Mouse (Mus musculus) frontal cortex, adult 2 months (tissue): ENCODE results near the gene Dok5. TPM values are rescaled to one million over a fixed set of nuclear protein-coding genes. Genes with fewer than 3 reads are reported as not detected.
A peak's percentile ranks its signal among the peaks of the same experiment; 100 is the strongest.

ENCODE experiments used
- DNase-seq, 2 experiments: peaks; one replicate each; pipeline ENCODE4 v3.0.0; 2022; ENCODE audit warnings: low spot score in 1 of 2; ENCODE audit errors: extremely low spot score in 1 of 2
- polyA plus RNA-seq: library from polyadenylated mRNA; depleted of rRNA; stranded (reverse); fragments of >200 nt; gene quantifications from 2 replicates; pipeline ENCODE4 v1.2.3, GENCODE M21; 2012; rRNA removed

Dok5 gene
- polyA plus RNA-seq = 28.9 and 30.2 TPM in 2 replicates

- peak; percentile 83 to 92 for DNase-seq
Observed at GRCm38 (mm10) chr2:170731632-170732561, at the start of gene Dok5. Dok5 (plus strand) TSS chr2:170731807.

GRCm38 (mm10) chr2:170683385-170683784 is 48.2 kb upstream of the Dok5 start:
- no peak for DNase-seq

DNA sequence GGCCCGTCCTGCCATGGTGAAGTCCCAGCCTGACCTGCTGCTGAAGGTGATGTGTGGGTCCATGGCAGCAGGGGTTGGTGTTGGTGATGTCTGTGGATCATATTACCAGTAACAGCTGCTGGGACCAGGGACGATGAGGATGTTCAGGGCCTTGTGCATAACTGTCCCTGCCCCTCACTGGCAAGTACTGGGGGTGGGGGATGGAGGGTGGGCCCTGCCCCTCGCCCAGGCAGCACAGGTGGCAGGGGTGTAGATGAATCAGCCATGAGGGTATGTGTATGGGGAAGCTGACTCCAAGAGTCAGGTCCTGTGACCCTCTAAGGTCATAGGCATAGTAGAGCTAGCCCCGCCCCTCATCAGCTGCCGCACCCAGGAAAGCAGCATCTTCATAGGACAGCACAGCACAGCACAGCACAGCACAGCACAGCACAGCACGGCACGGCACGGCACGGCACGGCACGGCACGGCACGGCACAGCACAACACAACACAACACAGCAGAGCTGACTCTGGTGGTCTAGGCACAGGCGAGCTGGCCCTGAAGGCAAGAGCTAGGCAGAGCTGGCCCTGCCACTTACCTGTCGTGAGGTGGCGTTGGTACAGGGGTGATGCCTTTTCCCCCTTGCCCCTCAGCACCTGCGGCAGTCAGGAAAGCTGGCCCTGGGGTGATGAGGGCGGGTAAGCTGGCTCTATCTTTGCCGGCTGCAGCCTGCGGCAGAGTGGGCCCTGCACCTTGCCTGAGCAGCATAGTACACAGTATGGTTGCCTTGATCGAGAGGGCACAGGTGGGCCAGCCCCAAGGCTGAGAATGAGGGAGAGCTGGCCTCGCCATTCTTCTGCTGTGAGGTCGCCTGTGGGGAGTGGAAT is 36.3 kb upstream of the Dok5 start:
- DNase-seq = no peak

DNA sequence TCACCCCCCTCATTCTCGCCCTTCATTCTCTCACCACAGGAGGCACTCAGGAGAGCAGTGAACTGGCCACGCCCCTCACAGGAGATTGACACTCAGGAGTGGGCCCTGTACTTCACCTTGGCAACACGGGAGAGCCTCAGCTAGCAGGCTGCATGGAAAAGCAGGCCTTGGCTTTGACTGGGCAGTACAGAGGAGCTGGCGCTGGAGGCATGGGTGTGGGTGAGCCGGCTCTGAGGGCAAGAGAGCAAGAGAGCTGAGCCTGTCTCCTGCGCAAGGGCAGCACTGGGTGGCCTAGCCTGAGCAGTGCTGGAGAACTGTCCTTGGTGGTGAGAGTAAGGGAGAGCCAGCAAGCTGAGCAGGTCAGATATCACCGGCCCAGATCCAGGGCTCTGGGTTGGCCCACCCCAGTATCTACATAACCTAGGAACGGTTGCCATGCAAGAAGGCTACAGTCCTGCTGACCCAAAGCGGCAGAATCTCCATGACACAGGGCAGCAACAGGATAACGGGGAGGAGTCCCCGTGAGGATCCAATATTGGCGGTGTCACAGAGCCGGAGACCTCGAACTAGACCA is 35.6 kb upstream of the Dok5 start:
- no peak for DNase-seq

DNA sequence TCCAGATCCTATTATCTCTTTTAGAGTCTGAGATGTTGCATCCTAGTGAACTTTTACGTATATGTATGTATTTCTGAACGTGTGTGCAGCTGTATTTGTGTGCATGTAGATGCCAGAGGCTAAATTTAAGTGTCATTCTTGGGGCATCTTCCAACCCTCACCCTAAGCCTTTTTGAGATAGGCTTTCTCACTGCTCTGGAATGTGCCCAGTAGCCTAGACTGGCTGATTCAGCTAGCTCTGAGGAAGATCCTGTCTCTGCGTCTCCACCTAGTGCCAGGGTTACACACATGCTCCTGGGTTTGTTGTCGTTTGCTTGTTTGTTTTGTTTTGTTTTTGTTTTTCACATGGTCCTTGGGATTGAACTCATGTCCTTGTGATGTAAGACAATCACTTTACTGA is 31.1 kb upstream of the Dok5 start:
- no peak for DNase-seq

DNA sequence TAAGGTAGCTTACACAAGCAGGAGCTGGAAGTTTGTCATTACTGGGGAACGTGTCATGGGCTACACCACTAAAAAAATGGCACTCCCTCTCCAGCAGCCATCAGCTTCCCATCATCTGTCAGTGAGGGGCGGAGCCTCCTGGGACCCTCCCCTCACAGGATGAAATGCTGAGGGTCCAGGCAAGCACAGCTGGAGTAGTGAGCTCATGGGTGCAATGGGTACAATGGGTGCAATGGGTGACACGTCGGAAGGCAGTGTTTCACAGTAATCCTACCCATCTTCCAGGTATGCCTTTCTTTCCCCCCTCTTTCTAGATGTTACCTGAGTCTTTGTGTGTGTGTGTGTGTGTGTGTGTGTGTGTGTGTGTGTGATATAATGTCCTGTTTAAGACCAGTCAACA is 25.1 kb upstream of the Dok5 start:
- no peak for DNase-seq

GRCm38 (mm10) chr2:170707672-170708071 is 23.9 kb upstream of the Dok5 start:
- DNase-seq = no peak

GRCm38 (mm10) chr2:170708901-170709300 is 22.7 kb upstream of the Dok5 start:
- no peak for DNase-seq

DNA sequence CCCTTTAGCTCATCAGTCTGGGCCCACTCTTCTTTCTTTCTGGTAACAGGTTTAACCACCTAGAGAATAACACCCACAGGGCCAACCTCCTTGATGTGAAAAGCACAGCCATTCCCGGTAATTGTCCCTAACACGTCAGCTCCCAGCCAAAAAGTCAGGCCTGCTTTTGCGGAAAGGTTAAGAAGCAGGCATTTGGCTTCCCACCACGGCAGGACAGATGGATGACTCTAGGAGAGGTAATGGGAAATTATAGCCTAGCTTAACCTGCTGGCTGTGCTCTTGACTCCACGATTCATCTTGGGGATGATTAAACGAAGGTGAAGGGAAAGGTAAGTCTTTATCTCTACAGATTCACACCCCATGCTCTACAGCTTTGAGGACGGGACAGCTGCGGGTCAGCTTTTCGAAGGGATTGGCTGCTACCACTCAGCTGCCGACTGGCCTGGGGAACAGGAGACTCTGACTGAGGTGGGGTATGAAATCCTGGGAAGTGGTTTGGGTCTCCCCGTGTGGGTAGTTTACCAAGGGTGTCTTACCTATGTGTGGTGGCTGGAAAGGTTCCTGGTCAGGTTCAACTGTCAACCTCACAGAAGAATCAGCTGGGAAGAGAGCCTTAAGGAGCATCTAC is 18.8 kb upstream of the Dok5 start:
- DNase-seq = no peak

DNA sequence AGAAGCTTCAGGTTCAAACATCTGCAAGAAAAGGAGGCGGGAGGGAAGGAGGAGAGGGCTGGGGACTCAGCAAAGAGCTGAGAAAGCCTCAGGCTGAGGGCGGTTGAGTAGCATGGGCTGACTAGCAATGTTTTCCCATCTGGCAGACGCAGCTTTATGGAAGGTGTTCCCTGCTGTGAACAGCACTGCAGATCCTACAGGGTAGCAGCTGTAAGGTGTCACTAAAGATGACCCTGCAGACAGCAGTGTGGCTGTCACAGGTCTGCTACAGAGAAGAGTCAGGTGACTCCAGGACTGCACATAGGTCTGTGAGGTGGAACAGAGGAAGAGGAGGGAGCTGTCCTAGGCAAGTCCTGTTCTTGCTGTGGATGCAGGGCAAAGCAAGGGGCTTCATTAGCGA is 11.2 kb upstream of the Dok5 start:
- DNase-seq = no peak

DNA sequence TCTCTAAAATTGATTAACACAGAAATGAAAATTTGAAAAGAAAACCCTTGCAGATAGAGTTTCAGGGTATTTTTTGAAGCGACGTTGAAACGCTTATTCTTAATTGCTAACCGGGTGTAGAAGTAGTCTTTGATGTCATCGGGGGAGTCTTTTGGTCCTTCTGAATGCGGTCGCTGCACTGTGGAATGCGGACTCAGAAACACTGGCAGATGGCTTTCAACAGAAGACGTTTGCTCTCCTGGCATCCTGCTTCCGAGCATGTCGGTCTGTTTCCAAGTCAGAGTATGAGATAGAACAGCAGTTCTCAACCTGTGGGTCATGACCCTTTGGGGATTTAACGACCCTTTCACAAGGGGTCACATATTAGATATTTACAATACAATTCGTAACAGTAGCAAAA is 7.5 kb upstream of the Dok5 start:
- DNase-seq = no peak

GRCm38 (mm10) chr2:170724716-170725115 is 6.9 kb upstream of the Dok5 start:
- DNase-seq = no peak

DNA sequence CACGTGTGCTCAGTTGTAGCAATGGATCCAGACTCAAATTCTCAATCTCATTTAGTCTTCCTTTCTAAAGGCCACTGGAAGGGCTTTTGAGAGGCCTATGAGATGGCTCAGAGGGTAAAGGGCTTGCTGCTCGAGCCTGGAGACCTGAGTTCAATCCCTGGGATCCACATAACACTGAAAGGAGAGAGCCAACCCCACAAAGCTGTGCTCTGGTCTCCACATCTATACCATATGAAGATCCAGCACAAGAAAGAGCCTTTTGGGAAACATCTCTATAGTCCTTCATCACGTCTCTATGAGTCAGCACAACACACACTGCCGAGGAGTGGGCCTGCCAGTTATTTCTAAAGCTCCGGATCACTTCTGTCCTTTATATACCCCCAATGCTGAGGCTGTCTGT is 5.8 kb upstream of the Dok5 start:
- no peak for DNase-seq

DNA sequence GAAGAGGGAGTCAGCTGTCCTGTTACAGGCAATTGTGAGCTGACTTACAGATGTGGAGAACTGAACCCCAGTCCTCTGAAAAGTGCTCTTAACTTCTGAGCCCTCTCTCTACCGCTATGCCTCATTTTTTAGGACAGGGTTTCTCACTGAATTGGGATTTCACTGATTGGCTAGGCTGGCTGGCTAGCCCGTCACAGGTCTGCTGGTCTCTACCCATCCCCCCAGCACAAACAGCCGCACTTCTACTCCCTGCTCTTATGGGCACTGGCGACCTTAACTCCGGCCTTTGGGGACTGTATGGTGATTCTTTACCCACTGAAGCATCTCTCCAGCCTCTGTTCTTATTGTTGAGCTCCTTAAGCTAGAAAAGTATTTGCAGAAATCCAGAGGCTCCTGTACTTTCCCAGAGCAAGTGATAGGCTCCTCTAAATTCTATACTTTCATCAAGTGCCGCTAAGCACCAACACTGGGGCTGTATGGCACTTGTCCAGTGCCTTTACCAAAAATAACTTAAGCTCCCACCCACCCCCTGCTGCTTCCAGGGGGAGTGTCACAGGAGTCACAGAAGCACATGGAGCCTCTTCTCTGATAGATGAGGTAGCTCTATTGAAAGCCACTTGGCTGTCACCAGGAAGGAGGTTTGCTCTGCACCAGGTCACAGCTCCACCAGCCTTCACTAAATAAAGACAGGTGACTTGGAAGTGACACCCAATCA is 4.5 kb upstream of the Dok5 start:
- DNase-seq = no peak

DNA sequence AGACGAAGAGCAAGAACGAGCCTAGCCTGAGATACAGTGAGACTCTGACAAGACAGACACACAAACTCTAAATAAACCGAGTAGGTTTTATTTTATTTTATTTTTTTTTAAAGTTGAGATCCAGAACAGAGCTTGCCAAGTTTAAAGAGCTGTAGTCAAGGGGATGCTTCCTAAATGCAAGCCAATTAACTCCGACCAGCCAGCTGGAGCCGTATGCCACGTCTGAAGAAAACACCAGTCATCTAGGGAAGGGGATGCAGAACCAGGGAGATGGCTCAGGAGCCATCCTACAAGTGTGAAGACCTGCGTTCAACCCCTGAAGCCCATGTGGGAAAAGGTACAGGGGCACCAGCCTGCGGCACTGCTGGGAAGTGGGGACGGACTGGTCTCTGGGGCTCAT is 2.7 kb upstream of the Dok5 start:
- DNase-seq = no peak

GRCm38 (mm10) chr2:170729661-170730060 is 1.9 kb upstream of the Dok5 start:
- no peak for DNase-seq

- DNase-seq = no peak
Observed at GRCm38 (mm10) chr2:170730136-170730535, 1.5 kb upstream of the Dok5 start.

DNA sequence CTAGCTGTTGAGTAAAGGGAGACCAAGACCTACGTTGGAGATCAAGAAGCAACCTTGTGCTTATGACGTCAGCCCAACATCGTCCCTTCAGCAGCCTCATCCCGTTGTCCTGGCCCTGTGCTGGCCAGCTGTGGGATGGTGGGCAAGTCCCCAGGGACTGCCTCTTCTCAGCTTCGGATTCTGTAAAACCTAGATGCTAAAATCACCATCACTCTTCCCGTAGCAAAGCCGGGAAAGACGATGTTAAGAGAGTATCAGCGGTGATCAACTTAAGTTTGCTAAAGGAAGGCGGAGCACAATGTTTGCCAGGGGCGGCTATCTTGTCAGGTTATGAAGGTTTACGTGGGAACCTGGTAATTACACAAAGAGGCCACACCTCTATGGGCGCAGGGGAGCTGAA is 826 bp upstream of the Dok5 start:
- DNase-seq = no peak

- DNase-seq = no peak
Observed at GRCm38 (mm10) chr2:170731205-170731604, 402 bp upstream of the Dok5 start.

- DNase-seq = no peak
Observed at GRCm38 (mm10) chr2:170733671-170734070, 2.1 kb downstream of the Dok5 start.
